Mouse (Mus musculus): ENCODE data around the gene Bola1. TPM values are rescaled to one million over a fixed set of nuclear protein-coding genes. Genes with fewer than 3 reads are reported as not detected.
A peak's percentile ranks its signal among the peaks of the same experiment; 100 is the strongest.

Bola1 gene
- total and polyA plus RNA-seq, 3 experiments: 115 to 124 TPM; not detected in 1

GRCm38 (mm10) chr3:96194966-96195365, 24.5 kb downstream of the Bola1 start:
- TF ChIP-seq TCF12 (IDR thresholded peaks at IDR 0.05; ENCODE audit: low read depth, low read length): no peak
- TF ChIP-seq ZNF384 (IDR thresholded peaks at IDR 0.05; ENCODE audit: low read depth, low read length): 0 out of 2 replicates have a peak, but pooled peaks have one; percentile 37
- no peak for TF ChIP-seq SMC3 (IDR thresholded peaks at IDR 0.05; ENCODE audit: low read depth, low read length)
- no peak for TF ChIP-seq TBP (IDR thresholded peaks at IDR 0.05; ENCODE audit: low read depth, low read length)
- no peak for TF ChIP-seq USF2 (IDR thresholded peaks at IDR 0.05; ENCODE audit: borderline replicate concordance in 1 of 2, insufficient read depth in 1 of 2, low read depth in 1 of 2, low read length in 2 of 2)
- TF ChIP-seq MAX (IDR thresholded peaks at IDR 0.05; ENCODE audit: low read length): no peak
- H3K9ac ChIP-seq (ENCODE audit: control insufficient read depth, low read depth, low read length, poor library complexity, severe bottlenecking): no peak overlapping the region
- H3K36me3 ChIP-seq (ENCODE audit: control insufficient read depth in 1 of 2, insufficient read depth in 2 of 2, low read length in 2 of 2): peaks cover 0 to 16% of the 10 kb centered on the region in 2 experiments; a peak in 2 of 4 replicates
- no peak overlapping the region for H3K4me3 ChIP-seq (ENCODE audit: control insufficient read depth in 1 of 2, insufficient read depth in 1 of 2, low read depth in 2 of 2, low read length in 2 of 2)
- H3K27me3 ChIP-seq (ENCODE audit: control insufficient read depth in 1 of 2, insufficient read depth in 2 of 2, low read length in 2 of 2): no peaks in the 10 kb centered on the region
- DNase-seq (ENCODE audit: low read depth, low spot score): no peak
- H3K27ac ChIP-seq (ENCODE audit: control insufficient read depth, low read depth, low read length): no peak overlapping the region
- peaks cover 12 to 22% of the 10 kb centered on the region in 2 experiments for H3K4me1 ChIP-seq (ENCODE audit: control insufficient read depth in 1 of 2, insufficient read depth in 2 of 2, low read length in 2 of 2)
- peaks cover 9% of the 10 kb centered on the region; the same call in 1 of the 2 replicates for H3K79me2 ChIP-seq (ENCODE audit: control insufficient read depth, insufficient read depth, low read length, poor library complexity)
- no peaks in the 10 kb centered on the region for H3K9me3 ChIP-seq (replicated peaks; ENCODE audit: insufficient read depth, low read length)

DNA sequence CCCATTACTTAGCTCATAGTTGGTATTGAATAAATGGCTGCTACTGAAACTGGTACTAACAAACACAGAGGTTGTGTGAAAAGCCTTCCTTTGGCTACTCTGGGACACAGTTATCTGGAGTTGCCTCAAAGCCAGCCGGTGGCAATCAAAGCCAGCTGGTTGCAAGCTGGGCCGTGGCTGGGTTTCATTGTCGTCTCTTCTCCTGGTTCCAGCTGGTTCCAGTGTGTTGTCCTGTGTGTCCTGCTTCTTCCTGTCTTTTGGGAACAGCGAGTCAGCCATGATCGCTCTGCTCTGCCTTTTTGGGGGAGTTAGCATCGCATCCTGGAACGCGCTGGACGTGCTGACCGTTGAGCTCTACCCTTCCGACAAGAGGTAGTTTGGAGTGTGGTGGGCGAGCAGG, 26.5 kb downstream of the Bola1 start:
- Histone ChIP-seq H3K79me2 (ENCODE audit: control insufficient read depth, insufficient read depth, low read length, poor library complexity) (peaks cover 9% of the 10 kb centered on the region; the same call in 1 of the 2 replicates), H3K4me3 (ENCODE audit: control insufficient read depth in 1 of 2, insufficient read depth in 1 of 2, low read depth in 2 of 2, low read length in 2 of 2) (no peak overlapping the region), H3K36me3 (ENCODE audit: control insufficient read depth in 1 of 2, insufficient read depth in 2 of 2, low read length in 2 of 2) (peaks cover 0 to 8% of the 10 kb centered on the region in 2 experiments; a peak in 2 of 4 replicates), H3K9ac (ENCODE audit: control insufficient read depth, low read depth, low read length, poor library complexity, severe bottlenecking) (no peak overlapping the region), H3K4me1 (ENCODE audit: control insufficient read depth in 1 of 2, insufficient read depth in 2 of 2, low read length in 2 of 2) (peaks cover 0 to 10% of the 10 kb centered on the region in 2 experiments; a peak in 2 of 4 replicates), H3K9me3 (replicated peaks; ENCODE audit: insufficient read depth, low read length) (no peaks in the 10 kb centered on the region), H3K27me3 (ENCODE audit: control insufficient read depth in 1 of 2, insufficient read depth in 2 of 2, low read length in 2 of 2) (no peaks in the 10 kb centered on the region), H3K27ac (ENCODE audit: control insufficient read depth, low read depth, low read length) (no peak overlapping the region)
- TF ChIP-seq ZNF384 (IDR thresholded peaks at IDR 0.05; ENCODE audit: low read depth, low read length) (no peak), UBTF (IDR thresholded peaks at IDR 0.05; ENCODE audit: borderline replicate concordance, insufficient read depth, low read depth, low read length) (no peak), RAD21 (IDR thresholded peaks at IDR 0.05; ENCODE audit: low read depth, low read length) (no peak), NRF1 (IDR thresholded peaks at IDR 0.05; ENCODE audit: insufficient read depth, low read depth, low read length, poor library complexity, severe bottlenecking) (no peak), USF1 (IDR thresholded peaks at IDR 0.05; ENCODE audit: low read depth, low read length) (no peak), MAFK (IDR thresholded peaks at IDR 0.05; ENCODE audit: borderline replicate concordance, low read depth, low read length) (no peak), JUND (IDR thresholded peaks at IDR 0.05; ENCODE audit: low read depth, low read length) (no peak), GATA1 (IDR thresholded peaks at IDR 0.05; ENCODE audit: low read depth, low read length) (no peak), MAX (IDR thresholded peaks at IDR 0.05; ENCODE audit: low read length) (no peak), SIN3A (IDR thresholded peaks at IDR 0.05; ENCODE audit: low read length) (no peak), RCOR1 (IDR thresholded peaks at IDR 0.05; ENCODE audit: low read depth, low read length) (no peak), GABPA (IDR thresholded peaks at IDR 0.05; ENCODE audit: low read depth, low read length) (no peak), NELFE (IDR thresholded peaks at IDR 0.05; ENCODE audit: low read depth, low read length) (no peak), USF2 (IDR thresholded peaks at IDR 0.05; ENCODE audit: borderline replicate concordance in 1 of 2, insufficient read depth in 1 of 2, low read depth in 1 of 2, low read length in 2 of 2) (no peak), POLR2AphosphoS2 (IDR thresholded peaks at IDR 0.05; ENCODE audit: low read length) (no peak), TAL1 (IDR thresholded peaks at IDR 0.05; ENCODE audit: low read length) (no peak)
- DNase-seq (ENCODE audit: low read depth, low spot score): no peak
